Mouse (Mus musculus) bone marrow macrophage, adult 2 months (primary cell): ENCODE results near the gene Bspry. TPM values are rescaled to one million over a fixed set of nuclear protein-coding genes. Genes with fewer than 3 reads are reported as not detected.

Source experiments
- H3K27ac ChIP-seq: 2 replicates; pipeline ENCODE4 v1.5.1; 2012; ENCODE audit warnings: low read depth, low read length; ENCODE audit not compliant: insufficient read depth
- H3K4me1 ChIP-seq: 2 replicates; pipeline ENCODE4 v1.6.1; 2012; ENCODE audit warnings: low read length; ENCODE audit not compliant: control insufficient read depth, insufficient read depth
- H3K4me3 ChIP-seq: 2 replicates; pipeline ENCODE4 v1.5.1; 2012; ENCODE audit warnings: mild to moderate bottlenecking, low read length, moderate library complexity; ENCODE audit not compliant: insufficient read depth
- CTCF ChIP-seq: IDR thresholded peaks from 2 replicates; pipeline ENCODE4 v1.5.1; 2012; ENCODE audit warnings: low read depth, mild to moderate bottlenecking, low read length, moderate library complexity
- POLR2A ChIP-seq: IDR thresholded peaks from 2 replicates; pipeline ENCODE4 v1.6.1; 2012; ENCODE audit warnings: mild to moderate bottlenecking, low read depth, low read length, borderline replicate concordance
- polyA plus RNA-seq: library from polyadenylated mRNA; stranded (reverse); fragments of >200 nt; gene quantifications from 2 replicates; pipeline ENCODE4 v1.2.4, GENCODE M21; 2012; ENCODE audit not compliant: missing spikeins, insufficient read depth, insufficient read length

The Bspry gene
- polyA plus RNA-seq, 1 experiment: 0.55 TPM

GRCm38 (mm10) chr4:62480709-62481605 is 1.1 kb downstream of the Bspry start:
- H3K27ac ChIP-seq: no peak overlapping the region
- TF ChIP-seq POLR2A (no peak), CTCF (no peak)
- H3K4me1 ChIP-seq: peaks cover 23% of the 10 kb centered on the region
- no peak overlapping the region for H3K4me3 ChIP-seq

GRCm38 (mm10) chr4:62484928-62485327 is 5.1 kb downstream of the Bspry start:
- Histone ChIP-seq H3K4me3 (no peak overlapping the region), H3K4me1 (peaks cover 16% of the 10 kb centered on the region), H3K27ac (no peak overlapping the region)
- TF ChIP-seq POLR2A (no peak), CTCF (no peak)

GRCm38 (mm10) chr4:62485450-62486161 is 5.8 kb downstream of the Bspry start:
- no peak overlapping the region for H3K4me3 ChIP-seq
- TF ChIP-seq CTCF (no peak), POLR2A (no peak)
- H3K4me1 ChIP-seq: peaks cover 14% of the 10 kb centered on the region
- no peak overlapping the region for H3K27ac ChIP-seq

- no peak for TF ChIP-seq CTCF
- no peak for TF ChIP-seq POLR2A
- Histone ChIP-seq H3K27ac (no peak overlapping the region), H3K4me3 (no peak overlapping the region), H3K4me1 (peaks cover 11% of the 10 kb centered on the region)
Observed at GRCm38 (mm10) chr4:62486162-62486696, 6.4 kb downstream of the Bspry start.

GRCm38 (mm10) chr4:62487172-62487571 is 7.3 kb downstream of the Bspry start:
- Histone ChIP-seq H3K4me3 (no peak overlapping the region), H3K27ac (no peak overlapping the region), H3K4me1 (peaks cover 11% of the 10 kb centered on the region)
- no peak for TF ChIP-seq CTCF
- TF ChIP-seq POLR2A: no peak

- H3K27ac ChIP-seq: no peak overlapping the region
- TF ChIP-seq POLR2A (no peak), CTCF (no peak)
Observed at GRCm38 (mm10) chr4:62487914-62488313, 8.1 kb downstream of the Bspry start.

GRCm38 (mm10) chr4:62492682-62493081 is 12.8 kb downstream of the Bspry start:
- no peak overlapping the region for H3K4me3 ChIP-seq
- TF ChIP-seq POLR2A: no peak
- no peak for TF ChIP-seq CTCF
- no peak overlapping the region for H3K27ac ChIP-seq
- 0 out of 2 replicates have a peak, but pooled peaks cover 2% of the 10 kb centered on the region for H3K4me1 ChIP-seq

More at GRCm38 (mm10) chr4:62487914-62488313, 8.1 kb downstream of the Bspry start:
- Histone ChIP-seq H3K4me1 (peaks cover 11% of the 10 kb centered on the region), H3K4me3 (no peak overlapping the region)

GRCm38 (mm10) chr4:62494230-62494629 is 14.4 kb downstream of the Bspry start:
- H3K4me3 ChIP-seq: no peak overlapping the region
- H3K27ac ChIP-seq: no peak overlapping the region
- TF ChIP-seq CTCF (no peak), POLR2A (no peak)
- H3K4me1 ChIP-seq: 0 out of 2 replicates have a peak, but pooled peaks cover 2% of the 10 kb centered on the region

- Histone ChIP-seq H3K4me1 (0 out of 2 replicates have a peak, but pooled peaks cover 2% of the 10 kb centered on the region), H3K27ac (no peak overlapping the region), H3K4me3 (no peak overlapping the region)
- no peak for TF ChIP-seq CTCF
- TF ChIP-seq POLR2A: no peak
Observed at GRCm38 (mm10) chr4:62495946-62496345, 16.1 kb downstream of the Bspry start.

- 0 out of 2 replicates have a peak, but pooled peaks cover 4% of the 10 kb centered on the region for H3K4me1 ChIP-seq
- H3K4me3 ChIP-seq: no peak overlapping the region
- no peak overlapping the region for H3K27ac ChIP-seq
- no peak for TF ChIP-seq CTCF
- no peak for TF ChIP-seq POLR2A
Observed at GRCm38 (mm10) chr4:62496815-62497214, 17.0 kb downstream of the Bspry start.

GRCm38 (mm10) chr4:62500799-62501198 is 20.9 kb downstream of the Bspry start:
- 0 out of 2 replicates have a peak, but pooled peaks cover 6% of the 10 kb centered on the region for H3K4me1 ChIP-seq
- no peak overlapping the region for H3K4me3 ChIP-seq
- no peak overlapping the region for H3K27ac ChIP-seq
- no peak for TF ChIP-seq POLR2A
- no peak for TF ChIP-seq CTCF
